Mouse (Mus musculus): ENCODE measurements at regions not wholly inside any gene's neighbourhood (a gene's known extent, or its start where the extent isn't known, plus 50 kb on each side); places are given as distances from the start of the nearest gene placed in this dataset.
A peak's percentile ranks its signal among the peaks of the same experiment; 100 is the strongest.

- DNase-seq (ENCODE audit: low spot score) (no peak), ATAC-seq (replicated peaks; ENCODE audit: low FRiP score, low TSS enrichment, low read depth) (no peak)
- no peaks in the 10 kb centered on the region for H3K27me3 ChIP-seq (replicated peaks; ENCODE audit: control insufficient read depth, insufficient read depth, low read length)
- H3K4me3 ChIP-seq (ENCODE audit: low read depth, low read length): 0 out of 2 replicates have a peak overlapping the region, but pooled peaks have one; percentile 47
- H3K27ac ChIP-seq (ENCODE audit: low read depth): peak overlapping the region; percentile 97
- no peaks in the 10 kb centered on the region for H3K9me3 ChIP-seq (ENCODE audit: control insufficient read depth, low read length)
- no peaks in the 10 kb centered on the region for H3K36me3 ChIP-seq (ENCODE audit: control insufficient read depth, insufficient read depth, low read length)
- no peak overlapping the region for H3K9ac ChIP-seq (ENCODE audit: low read length)
- peaks cover 40% of the 10 kb centered on the region for H3K4me1 ChIP-seq (replicated peaks; ENCODE audit: control insufficient read depth, insufficient read depth, low read length)
- WGBS: 82% methylated on average over 24 of the region's 24 CpGs
- peak overlapping the region; percentile 72 for H3K4me2 ChIP-seq (ENCODE audit: low read length)
These were observed 86.9 kb upstream of the Tmem189 start for GRCm38 (mm10) chr2:167776251-167777168.

DNA sequence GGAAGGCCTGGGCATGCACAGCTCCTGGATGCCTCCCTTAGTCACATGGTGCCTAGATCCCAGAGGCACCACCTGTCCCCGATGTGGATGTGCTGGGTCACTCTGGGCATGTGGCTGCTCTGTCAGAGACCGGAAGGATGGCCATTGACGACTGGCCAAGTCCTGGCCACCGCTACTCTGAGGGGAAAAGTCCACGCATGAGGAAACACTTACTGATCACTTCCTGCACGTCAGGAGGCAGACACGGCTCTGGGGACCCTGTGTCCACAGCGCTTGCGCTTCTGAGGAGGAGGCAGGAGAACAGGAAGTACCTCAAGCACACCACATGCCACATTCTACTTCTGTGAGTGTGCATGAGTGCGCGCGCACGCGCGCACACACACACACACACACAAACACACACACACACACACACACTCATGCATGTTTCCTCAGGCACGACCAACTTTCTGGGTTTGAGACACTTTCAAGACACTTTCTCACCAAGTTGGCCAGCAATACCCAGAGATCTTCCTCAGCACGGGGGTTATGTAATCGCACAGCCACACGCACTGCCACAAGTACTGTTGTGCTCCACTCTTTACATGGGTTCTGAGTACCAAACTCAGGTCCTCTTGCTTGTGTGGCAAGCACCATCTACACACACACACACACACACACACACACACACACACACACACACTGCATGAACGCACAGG lies 85.7 kb upstream of the Tmem189 start:
- H3K36me3 ChIP-seq (ENCODE audit: control insufficient read depth, insufficient read depth, low read length): no peaks in the 10 kb centered on the region
- H3K4me3 ChIP-seq (ENCODE audit: low read depth, low read length): no peak overlapping the region
- no peaks in the 10 kb centered on the region for H3K27me3 ChIP-seq (replicated peaks; ENCODE audit: control insufficient read depth, insufficient read depth, low read length)
- ATAC-seq (replicated peaks; ENCODE audit: low FRiP score, low TSS enrichment, low read depth) (peak; percentile 2; the same call in 1 of the 2 replicates), DNase-seq (ENCODE audit: low spot score) (no peak)
- H3K4me1 ChIP-seq (replicated peaks; ENCODE audit: control insufficient read depth, insufficient read depth, low read length): peaks cover 34% of the 10 kb centered on the region
- H3K9me3 ChIP-seq (ENCODE audit: control insufficient read depth, low read length): no peaks in the 10 kb centered on the region
- H3K4me2 ChIP-seq (ENCODE audit: low read length): 0 out of 2 replicates have a peak overlapping the region, but pooled peaks have one; percentile 6
- no peak overlapping the region for H3K9ac ChIP-seq (ENCODE audit: low read length)
- WGBS: 67% methylated on average over 20 of the region's 20 CpGs
- H3K27ac ChIP-seq (ENCODE audit: low read depth): peak overlapping the region; percentile 66; the same call in 1 of the 2 replicates

- Histone ChIP-seq H3K9me3 (ENCODE audit: control insufficient read depth, low read length) (no peaks in the 10 kb centered on the region), H3K27me3 (replicated peaks; ENCODE audit: control insufficient read depth, insufficient read depth, low read length) (no peaks in the 10 kb centered on the region), H3K4me1 (replicated peaks; ENCODE audit: control insufficient read depth, insufficient read depth, low read length) (peaks cover 34% of the 10 kb centered on the region), H3K4me2 (ENCODE audit: low read length) (0 out of 2 replicates have a peak overlapping the region, but pooled peaks have one; percentile 6), H3K27ac (ENCODE audit: low read depth) (peak overlapping the region; percentile 66), H3K36me3 (ENCODE audit: control insufficient read depth, insufficient read depth, low read length) (no peaks in the 10 kb centered on the region), H3K9ac (ENCODE audit: low read length) (peak overlapping the region; percentile 8; the same call in 1 of the 2 replicates), H3K4me3 (ENCODE audit: low read depth, low read length) (no peak overlapping the region)
- peak; percentile 69 for DNase-seq (ENCODE audit: low spot score)
- ATAC-seq (replicated peaks; ENCODE audit: low FRiP score, low TSS enrichment, low read depth): peak; percentile 38
- 14% methylated on average over 10 of the region's 10 CpGs for WGBS
These were observed 85.2 kb upstream of the Tmem189 start for GRCm38 (mm10) chr2:167774806-167775179.

- Histone ChIP-seq H3K27me3 (replicated peaks; ENCODE audit: control insufficient read depth, insufficient read depth, low read length) (no peaks in the 10 kb centered on the region), H3K36me3 (ENCODE audit: control insufficient read depth, insufficient read depth, low read length) (no peaks in the 10 kb centered on the region), H3K27ac (ENCODE audit: low read depth) (peak overlapping the region; percentile 66), H3K4me2 (ENCODE audit: low read length) (no peak overlapping the region), H3K4me1 (replicated peaks; ENCODE audit: control insufficient read depth, insufficient read depth, low read length) (peaks cover 34% of the 10 kb centered on the region), H3K9me3 (ENCODE audit: control insufficient read depth, low read length) (no peaks in the 10 kb centered on the region), H3K4me3 (ENCODE audit: low read depth, low read length) (no peak overlapping the region), H3K9ac (ENCODE audit: low read length) (peak overlapping the region; percentile 8; the same call in 1 of the 2 replicates)
- DNase-seq (ENCODE audit: low spot score) (no peak), ATAC-seq (replicated peaks; ENCODE audit: low FRiP score, low TSS enrichment, low read depth) (no peak)
- WGBS: 86% methylated on average over 2 of the region's 2 CpGs
These were observed 84.7 kb upstream of the Tmem189 start for GRCm38 (mm10) chr2:167774166-167774805.

DNA sequence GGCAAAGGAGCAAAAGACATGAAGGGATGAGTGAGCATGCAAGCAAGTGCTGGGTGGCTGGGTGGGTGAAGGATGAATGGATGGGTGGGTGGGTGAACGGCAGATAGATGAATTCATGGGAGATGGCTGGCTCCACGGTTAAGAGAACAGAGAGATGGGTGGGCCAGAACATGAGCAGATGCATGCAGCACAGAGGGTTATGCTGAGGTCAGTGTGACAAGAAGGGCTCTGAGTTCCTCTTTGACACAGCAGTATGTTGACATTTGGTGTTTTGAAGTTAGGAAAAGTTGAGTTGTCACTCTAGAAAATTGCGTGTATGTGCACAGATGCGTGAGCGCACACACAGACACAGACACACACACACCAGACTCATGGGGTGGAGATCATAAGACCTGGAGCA lies 83.2 kb upstream of the Tmem189 start:
- Histone ChIP-seq H3K9ac (ENCODE audit: low read length) (no peak overlapping the region), H3K4me1 (replicated peaks; ENCODE audit: control insufficient read depth, insufficient read depth, low read length) (peaks cover 20% of the 10 kb centered on the region), H3K4me2 (ENCODE audit: low read length) (no peak overlapping the region), H3K9me3 (ENCODE audit: control insufficient read depth, low read length) (no peaks in the 10 kb centered on the region), H3K4me3 (ENCODE audit: low read depth, low read length) (no peak overlapping the region), H3K27ac (ENCODE audit: low read depth) (no peak overlapping the region), H3K36me3 (ENCODE audit: control insufficient read depth, insufficient read depth, low read length) (no peaks in the 10 kb centered on the region), H3K27me3 (replicated peaks; ENCODE audit: control insufficient read depth, insufficient read depth, low read length) (no peaks in the 10 kb centered on the region)
- ATAC-seq (replicated peaks; ENCODE audit: low FRiP score, low TSS enrichment, low read depth) (no peak), DNase-seq (ENCODE audit: low spot score) (no peak)
- 89% methylated on average over 5 of the region's 5 CpGs for WGBS

GRCm38 (mm10) chr2:167767962-167768361 lies 78.3 kb upstream of the Tmem189 start:
- no peak for DNase-seq (ENCODE audit: low spot score)
- Histone ChIP-seq H3K36me3 (ENCODE audit: control insufficient read depth, insufficient read depth, low read length) (no peaks in the 10 kb centered on the region), H3K27ac (ENCODE audit: low read depth) (no peak overlapping the region), H3K9me3 (ENCODE audit: control insufficient read depth, low read length) (no peaks in the 10 kb centered on the region), H3K4me1 (replicated peaks; ENCODE audit: control insufficient read depth, insufficient read depth, low read length) (peaks cover 10% of the 10 kb centered on the region), H3K27me3 (replicated peaks; ENCODE audit: control insufficient read depth, insufficient read depth, low read length) (no peaks in the 10 kb centered on the region), H3K4me2 (ENCODE audit: low read length) (no peak overlapping the region), H3K9ac (ENCODE audit: low read length) (no peak overlapping the region), H3K4me3 (ENCODE audit: low read depth, low read length) (no peak overlapping the region)
- no peak for ATAC-seq (replicated peaks; ENCODE audit: low FRiP score, low TSS enrichment, low read depth)
- WGBS: 71% methylated on average over 13 of the region's 13 CpGs

- H3K27ac ChIP-seq (ENCODE audit: low read depth): no peak overlapping the region
- H3K36me3 ChIP-seq (ENCODE audit: control insufficient read depth, insufficient read depth, low read length): no peaks in the 10 kb centered on the region
- 86% methylated on average over 8 of the region's 8 CpGs for WGBS
- DNase-seq (ENCODE audit: low spot score) (no peak), ATAC-seq (replicated peaks; ENCODE audit: low FRiP score, low TSS enrichment, low read depth) (no peak)
- no peak overlapping the region for H3K9ac ChIP-seq (ENCODE audit: low read length)
- no peak overlapping the region for H3K4me3 ChIP-seq (ENCODE audit: low read depth, low read length)
- H3K27me3 ChIP-seq (replicated peaks; ENCODE audit: control insufficient read depth, insufficient read depth, low read length): no peaks in the 10 kb centered on the region
- H3K4me1 ChIP-seq (replicated peaks; ENCODE audit: control insufficient read depth, insufficient read depth, low read length): peaks cover 10% of the 10 kb centered on the region
- no peaks in the 10 kb centered on the region for H3K9me3 ChIP-seq (ENCODE audit: control insufficient read depth, low read length)
- H3K4me2 ChIP-seq (ENCODE audit: low read length): no peak overlapping the region
These were observed 77.7 kb upstream of the Tmem189 start for GRCm38 (mm10) chr2:167767371-167767770.

- H3K9ac ChIP-seq (ENCODE audit: low read length): no peak overlapping the region
- no peaks in the 10 kb centered on the region for H3K36me3 ChIP-seq (ENCODE audit: control insufficient read depth, insufficient read depth, low read length)
- peaks cover 10% of the 10 kb centered on the region for H3K4me1 ChIP-seq (replicated peaks; ENCODE audit: control insufficient read depth, insufficient read depth, low read length)
- ATAC-seq (replicated peaks; ENCODE audit: low FRiP score, low TSS enrichment, low read depth): no peak
- WGBS: 91% methylated on average over 6 of the region's 6 CpGs
- no peak for DNase-seq (ENCODE audit: low spot score)
- no peak overlapping the region for H3K4me2 ChIP-seq (ENCODE audit: low read length)
- no peak overlapping the region for H3K4me3 ChIP-seq (ENCODE audit: low read depth, low read length)
- H3K27ac ChIP-seq (ENCODE audit: low read depth): no peak overlapping the region
- H3K27me3 ChIP-seq (replicated peaks; ENCODE audit: control insufficient read depth, insufficient read depth, low read length): no peaks in the 10 kb centered on the region
- H3K9me3 ChIP-seq (ENCODE audit: control insufficient read depth, low read length): no peaks in the 10 kb centered on the region
These were observed 76.2 kb upstream of the Tmem189 start for GRCm38 (mm10) chr2:167765811-167766210.
